Mouse (Mus musculus) hindbrain, postnatal 0 days (tissue): ENCODE measurements at regions not wholly inside any gene's neighbourhood (a gene's known extent, or its start where the extent isn't known, plus 50 kb on each side); places are given as distances from the start of the nearest gene placed in this dataset.

Source experiments
- ATAC-seq: fragments of 200-750 bp; cut with Nextera tagmentation; 2 replicates; pipeline ENCODE4 v1.8.0; 2017; ENCODE audit warnings: mild to moderate bottlenecking, moderate TSS enrichment, moderate library complexity
- DNase-seq: peaks from one replicate; pipeline ENCODE4 v3.0.0-alpha.2; 2015; ENCODE audit warnings: low spot score
- H3K27ac ChIP-seq: fragments of 300-500 bp; sonication (generic); 2 replicates; pipeline ENCODE4 v1.5.1; 2014; ENCODE audit warnings: mild to moderate bottlenecking
- H3K27me3 ChIP-seq: fragments of 300-500 bp; sonication (generic); 2 replicates; pipeline ENCODE4 v1.6.1; 2014; ENCODE audit warnings: low read length, mixed read lengths; ENCODE audit not compliant: insufficient read depth
- H3K36me3 ChIP-seq: fragments of 300-500 bp; sonication (generic); 2 replicates; pipeline ENCODE4 v1.6.1; 2014; ENCODE audit warnings: low read length, mixed read lengths; ENCODE audit not compliant: insufficient read depth
- H3K4me1 ChIP-seq: fragments of 300-500 bp; sonication (generic); 2 replicates; pipeline ENCODE4 v1.6.1; 2014; ENCODE audit warnings: antibody characterized with exemption, low read length, mixed read lengths; ENCODE audit not compliant: insufficient read depth
- H3K4me2 ChIP-seq: fragments of 300-500 bp; sonication (generic); 2 replicates; pipeline ENCODE4 v1.6.1; 2014; ENCODE audit warnings: low read depth, mild to moderate bottlenecking, low read length, moderate library complexity, mixed read lengths
- H3K4me3 ChIP-seq: fragments of 300-500 bp; sonication (generic); 2 replicates; pipeline ENCODE4 v1.5.1; 2014; ENCODE audit warnings: low read length
- H3K9ac ChIP-seq: fragments of 300-500 bp; sonication (generic); replicated peaks from 2 replicates; pipeline ENCODE4 v1.6.1; 2014; ENCODE audit warnings: mild to moderate bottlenecking, low read length, moderate library complexity, mixed read lengths
- H3K9me3 ChIP-seq: fragments of 300-500 bp; sonication (generic); 2 replicates; pipeline ENCODE4 v1.6.1; 2016; ENCODE audit warnings: low read length, mixed read lengths
- CTCF ChIP-seq: IDR thresholded peaks from 2 replicates; pipeline ENCODE4 v1.5.1; 2016; ENCODE audit warnings: antibody characterized with exemption, control low read depth, low read depth
- WGBS: fragments of 180-500 bp; shearing (Covaris S2); extraction: QIAGEN DNeasy Blood & Tissue Kit; methylation state at CpG from one replicate; pipeline ENCODE4 v1.1.7; 2014; 5-methylcytosine and 5-hydroxymethylcytosine counted together

- WGBS, result 52% methylated on average over 1 of the region's 1 CpGs
- Histone ChIP-seq H3K9ac (no peak overlapping the region), H3K27me3 (no peaks in the 10 kb centered on the region), H3K4me2 (no peak overlapping the region), H3K4me3 (no peak overlapping the region), H3K27ac (no peak overlapping the region), H3K36me3 (no peaks in the 10 kb centered on the region), H3K9me3 (no peaks in the 10 kb centered on the region), H3K4me1 (no peaks in the 10 kb centered on the region)
- ATAC-seq (no peak), DNase-seq (no peak)
- no peak for TF ChIP-seq CTCF
Observed at GRCm38 (mm10) chr16:65155536-65155935, 49.9 kb upstream of the Htr1f start.
